Mouse (Mus musculus) MEL (cell line): ENCODE data around the gene Krtap28-10. TPM values are rescaled to one million over a fixed set of nuclear protein-coding genes. Genes with fewer than 3 reads are reported as not detected.

Source experiments
- DNase-seq: peaks from one replicate; pipeline ENCODE4 v3.0.0; 2011; ENCODE audit warnings: low read depth, low spot score
- H3K27ac ChIP-seq: 2 replicates; pipeline ENCODE4 v1.5.1; 2012; ENCODE audit warnings: low read depth, mild to moderate bottlenecking, control low read depth, low read length, moderate library complexity; ENCODE audit not compliant: control insufficient read depth
- H3K27me3 ChIP-seq, 2 experiments: fragments of 150-350 bp in 1 of 2; sonication (generic) in 1 of 2; 2 replicates each; pipeline ENCODE4 v1.6.1; 2012; ENCODE audit warnings: low read length in 2 of 2, mild to moderate bottlenecking in 2 of 2, improper control_type of control experiment in 1 of 2, moderate library complexity in 1 of 2; ENCODE audit not compliant: insufficient read depth in 2 of 2, control insufficient read depth in 1 of 2
- H3K36me3 ChIP-seq, 2 experiments: 2 replicates each; pipeline ENCODE4 v1.6.1; 2012 to 2014; ENCODE audit warnings: low read length in 2 of 2, improper control_type of control experiment in 1 of 2, inconsistent platforms in 1 of 2, mild to moderate bottlenecking in 1 of 2; ENCODE audit not compliant: insufficient read depth in 2 of 2, control insufficient read depth in 1 of 2
- H3K4me1 ChIP-seq, 2 experiments: fragments of 150-350 bp in 1 of 2; sonication (generic) in 1 of 2; 2 replicates each; pipeline ENCODE4 v1.6.1; 2012; ENCODE audit warnings: low read length in 2 of 2, improper control_type of control experiment in 1 of 2, mild to moderate bottlenecking in 1 of 2; ENCODE audit not compliant: insufficient read depth in 2 of 2, control insufficient read depth in 1 of 2
- H3K4me3 ChIP-seq, 2 experiments: fragments of 150-350 bp in 1 of 2; sonication (generic) in 1 of 2; 2 replicates each; pipeline ENCODE4 v1.5.1; 2012; ENCODE audit warnings: low read depth in 2 of 2, low read length in 2 of 2, mild to moderate bottlenecking in 2 of 2, moderate library complexity in 2 of 2, control low read depth in 1 of 2, improper control_type of control experiment in 1 of 2; ENCODE audit not compliant: control insufficient read depth in 1 of 2, insufficient read depth in 1 of 2
- H3K79me2 ChIP-seq: 2 replicates; pipeline ENCODE4 v1.6.1; 2012; ENCODE audit warnings: mild to moderate bottlenecking, low read length, moderate library complexity; ENCODE audit not compliant: control insufficient read depth, poor library complexity, insufficient read depth
- H3K9ac ChIP-seq: 2 replicates; pipeline ENCODE4 v1.6.1; 2012; ENCODE audit warnings: low read depth, mild to moderate bottlenecking, control low read depth, low read length, moderate library complexity; ENCODE audit not compliant: control insufficient read depth, poor library complexity, severe bottlenecking
- H3K9me3 ChIP-seq: fragments of 150-350 bp; sonication (generic); replicated peaks from 2 replicates; pipeline ENCODE4 v1.6.1; 2012; ENCODE audit warnings: mild to moderate bottlenecking, low read length, improper control_type of control experiment, moderate library complexity; ENCODE audit not compliant: insufficient read depth
- CHD2 ChIP-seq: IDR thresholded peaks from 2 replicates; pipeline ENCODE4 v1.6.1; 2011; ENCODE audit warnings: low read length, improper control_type of control experiment
- CTCF ChIP-seq, 3 experiments: IDR thresholded peaks in 2 of 3; conservative IDR thresholded peaks in 1 of 3; 2 replicates each; pipeline ENCODE4 v1.5.1; 2011 to 2012; ENCODE audit warnings: low read length in 3 of 3, low read depth in 2 of 3, mild to moderate bottlenecking in 2 of 3, improper control_type of control experiment in 1 of 3, inconsistent platforms in 1 of 3, mixed read lengths in 1 of 3, moderate library complexity in 1 of 3; ENCODE audit not compliant: control insufficient read depth in 1 of 3, insufficient read depth in 1 of 3, poor library complexity in 1 of 3, severe bottlenecking in 1 of 3
- E2F4 ChIP-seq: IDR thresholded peaks from 2 replicates; pipeline ENCODE4 v1.6.1; 2011; ENCODE audit warnings: low read depth, low read length, improper control_type of control experiment, borderline replicate concordance
- ELF1 ChIP-seq: IDR thresholded peaks from 2 replicates; pipeline ENCODE4 v1.6.1; 2014; ENCODE audit warnings: low read depth, mild to moderate bottlenecking, inconsistent platforms, low read length, improper control_type of control experiment, moderate library complexity
- EP300 ChIP-seq, 2 experiments: IDR thresholded peaks; 2 replicates each; pipeline ENCODE4 v1.6.1; 2011; ENCODE audit warnings: improper control_type of control experiment in 2 of 2, low read length in 2 of 2, low read depth in 1 of 2, mild to moderate bottlenecking in 1 of 2
- ETS1 ChIP-seq: IDR thresholded peaks from 2 replicates; pipeline ENCODE4 v1.6.1; 2012; ENCODE audit warnings: low read depth, mild to moderate bottlenecking, inconsistent platforms, low read length, improper control_type of control experiment, moderate library complexity
- GABPA ChIP-seq: IDR thresholded peaks from 2 replicates; pipeline ENCODE4 v1.6.1; 2012; ENCODE audit warnings: low read depth, mild to moderate bottlenecking, inconsistent platforms, low read length, improper control_type of control experiment, moderate library complexity
- GATA1 ChIP-seq: IDR thresholded peaks from 2 replicates; pipeline ENCODE4 v1.6.1; 2011; ENCODE audit warnings: low read depth, low read length, improper control_type of control experiment
- KAT2A ChIP-seq: conservative IDR thresholded peaks from 2 replicates; pipeline ENCODE4 v1.6.1; 2012; ENCODE audit warnings: low read depth, low read length, improper control_type of control experiment, inconsistent platforms
- MAX ChIP-seq: IDR thresholded peaks from 2 replicates; pipeline ENCODE4 v1.6.1; 2011; ENCODE audit warnings: low read length, improper control_type of control experiment
- MAZ ChIP-seq: IDR thresholded peaks from 2 replicates; pipeline ENCODE4 v1.6.1; 2012; ENCODE audit warnings: low read depth, mild to moderate bottlenecking, inconsistent platforms, low read length, improper control_type of control experiment
- MYC ChIP-seq: IDR thresholded peaks from 2 replicates; pipeline ENCODE4 v1.6.1; 2011; ENCODE audit warnings: low read depth, mild to moderate bottlenecking, low read length, improper control_type of control experiment, moderate library complexity
- NELFE ChIP-seq: IDR thresholded peaks from 2 replicates; pipeline ENCODE4 v1.6.1; 2011; ENCODE audit warnings: low read depth, low read length, improper control_type of control experiment
- POLR2AphosphoS2 ChIP-seq: IDR thresholded peaks from 2 replicates; pipeline ENCODE4 v1.6.1; 2011; ENCODE audit warnings: low read length, improper control_type of control experiment
- POLR2AphosphoS5 ChIP-seq: IDR thresholded peaks from 2 replicates; pipeline ENCODE4 v1.6.1; 2012; ENCODE audit warnings: low read depth, borderline replicate concordance, mild to moderate bottlenecking, inconsistent platforms, low read length, moderate library complexity, mixed read lengths
- RAD21 ChIP-seq: IDR thresholded peaks from 2 replicates; pipeline ENCODE4 v1.6.1; 2011; ENCODE audit warnings: mild to moderate bottlenecking, low read depth, low read length, improper control_type of control experiment
- RCOR1 ChIP-seq: IDR thresholded peaks from 2 replicates; pipeline ENCODE4 v1.6.1; 2012; ENCODE audit warnings: low read depth, mild to moderate bottlenecking, inconsistent platforms, low read length, improper control_type of control experiment
- SIN3A ChIP-seq: IDR thresholded peaks from 2 replicates; pipeline ENCODE4 v1.6.1; 2012; ENCODE audit warnings: low read length, improper control_type of control experiment, inconsistent platforms
- SMC3 ChIP-seq: IDR thresholded peaks from 2 replicates; pipeline ENCODE4 v1.6.1; 2011; ENCODE audit warnings: low read depth, low read length, improper control_type of control experiment
- TAL1 ChIP-seq: IDR thresholded peaks from 2 replicates; pipeline ENCODE4 v1.6.1; 2012; ENCODE audit warnings: mild to moderate bottlenecking, inconsistent platforms, low read length, moderate library complexity, mixed read lengths
- TBP ChIP-seq: IDR thresholded peaks from 2 replicates; pipeline ENCODE4 v1.8.0; 2011; ENCODE audit warnings: low read depth, low read length, improper control_type of control experiment
- UBTF ChIP-seq: IDR thresholded peaks from 2 replicates; pipeline ENCODE4 v1.6.1; 2012; ENCODE audit warnings: low read depth, mild to moderate bottlenecking, inconsistent platforms, low read length, improper control_type of control experiment, moderate library complexity, borderline replicate concordance; ENCODE audit not compliant: insufficient read depth
- USF1 ChIP-seq: IDR thresholded peaks from 2 replicates; pipeline ENCODE4 v1.6.1; 2014; ENCODE audit warnings: low read depth, mild to moderate bottlenecking, inconsistent platforms, low read length, improper control_type of control experiment, moderate library complexity
- USF2 ChIP-seq, 2 experiments: IDR thresholded peaks; 2 replicates each; pipeline ENCODE4 v1.6.1; 2011 to 2012; ENCODE audit warnings: improper control_type of control experiment in 2 of 2, low read length in 2 of 2, borderline replicate concordance in 1 of 2, inconsistent platforms in 1 of 2, low read depth in 1 of 2, mild to moderate bottlenecking in 1 of 2; ENCODE audit not compliant: insufficient read depth in 1 of 2
- ZKSCAN1 ChIP-seq: IDR thresholded peaks from 2 replicates; pipeline ENCODE4 v1.6.1; 2012; ENCODE audit warnings: low read depth, mild to moderate bottlenecking, inconsistent platforms, low read length, improper control_type of control experiment, moderate library complexity
- polyA plus RNA-seq, 2 experiments: library from polyadenylated mRNA; stranded (reverse) in 1 of 2; unstranded in 1 of 2; fragments of >175 nt in 1 of 2; fragments of >200 nt in 1 of 2; gene quantifications; 2 replicates each; pipeline versions ENCODE4 v1.2.1 to v1.2.4; 2012; ENCODE audit warnings: low replicate concordance in 2 of 2, low read depth in 1 of 2; ENCODE audit not compliant: insufficient read length in 2 of 2, insufficient read depth in 1 of 2, missing spikeins in 1 of 2
- total RNA-seq: library from RNA; depleted of rRNA; stranded (reverse); fragments of 300-350 nt; gene quantifications from 2 replicates; pipeline ENCODE4 v1.2.3, GENCODE M21; 2012

The Krtap28-10 gene
- total and polyA plus RNA-seq, 3 experiments: not detected

GRCm38 (mm10) chr1:83038109-83038672 lies 4.1 kb downstream of the Krtap28-10 start, which contains the start of gene Slc19a3:
Gene Slc19a3 (minus strand): TSS chr1:83038448.
- H3K4me1 ChIP-seq: no peaks in the 10 kb centered on the region
- no peaks in the 10 kb centered on the region for H3K79me2 ChIP-seq
- no peaks in the 10 kb centered on the region for H3K36me3 ChIP-seq
- no peak within 1 kb of the TSS for H3K27ac ChIP-seq
- no peak within 1 kb of the TSS for H3K4me3 ChIP-seq
- no peaks in the 10 kb centered on the region for H3K9me3 ChIP-seq
- H3K9ac ChIP-seq: no peak within 1 kb of the TSS
- H3K27me3 ChIP-seq: no peaks in the 10 kb centered on the region
- no peak for DNase-seq
- no peak for TF ChIP-seq POLR2AphosphoS5

DNA sequence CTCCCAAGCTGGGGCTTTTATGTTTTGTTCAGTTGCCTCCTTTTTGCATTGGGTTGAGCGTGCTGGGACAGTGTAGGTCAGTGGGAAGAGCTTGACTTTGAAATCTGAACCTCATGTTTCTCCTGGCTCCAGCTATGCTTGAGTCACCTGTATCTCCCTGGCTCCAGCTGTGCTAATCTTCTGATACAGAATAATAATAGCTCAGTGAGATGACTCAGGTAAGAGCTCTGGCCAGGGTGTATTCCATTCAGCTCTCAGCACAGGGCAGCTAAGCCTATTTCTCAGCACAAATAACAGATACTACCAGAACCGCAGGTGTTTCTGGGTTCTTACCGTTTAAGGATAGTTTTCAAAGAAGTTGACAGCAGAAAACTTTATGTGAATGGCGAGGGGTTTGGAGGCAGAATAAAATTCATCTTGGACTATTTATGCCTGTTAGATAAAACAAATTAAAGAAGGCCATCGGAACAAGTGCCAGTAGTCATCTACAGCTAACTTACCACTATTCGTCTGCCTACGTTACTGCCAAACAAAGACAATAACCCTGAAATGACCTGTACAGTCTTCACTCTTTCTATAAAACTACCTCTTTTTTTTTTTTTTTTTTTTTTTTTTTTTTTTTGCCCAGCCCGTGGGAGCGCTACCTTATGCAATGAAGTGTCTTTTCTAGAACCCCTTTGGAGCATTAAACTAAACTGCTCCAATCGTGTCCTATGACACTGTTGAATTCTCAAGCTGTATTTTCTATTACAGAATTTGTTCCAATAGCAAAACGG lies 5.2 kb downstream of the Krtap28-10 start:
- Histone ChIP-seq H3K27me3 (no peaks in the 10 kb centered on the region), H3K4me1 (no peaks in the 10 kb centered on the region), H3K4me3 (no peak overlapping the region), H3K9ac (no peak overlapping the region), H3K79me2 (no peaks in the 10 kb centered on the region), H3K9me3 (no peaks in the 10 kb centered on the region), H3K36me3 (no peaks in the 10 kb centered on the region), H3K27ac (no peak overlapping the region)
- TF ChIP-seq EP300 (IDR thresholded peaks at IDR 0.05; ENCODE audit: low read depth in 1 of 2, low read length in 2 of 2) (no peak), NELFE (no peak), CTCF (IDR thresholded peaks at IDR 0.05 in 2 of 3, conservative IDR thresholded peaks at IDR 0.05 in 1 of 3; ENCODE audit: control insufficient read depth in 1 of 3, insufficient read depth in 1 of 3, low read depth in 2 of 3, low read length in 3 of 3, poor library complexity in 1 of 3, severe bottlenecking in 1 of 3) (no peak), RCOR1 (no peak), GABPA (no peak), TAL1 (no peak), UBTF (no peak), MAZ (no peak), CHD2 (no peak), RAD21 (no peak)
- no peak for DNase-seq

DNA sequence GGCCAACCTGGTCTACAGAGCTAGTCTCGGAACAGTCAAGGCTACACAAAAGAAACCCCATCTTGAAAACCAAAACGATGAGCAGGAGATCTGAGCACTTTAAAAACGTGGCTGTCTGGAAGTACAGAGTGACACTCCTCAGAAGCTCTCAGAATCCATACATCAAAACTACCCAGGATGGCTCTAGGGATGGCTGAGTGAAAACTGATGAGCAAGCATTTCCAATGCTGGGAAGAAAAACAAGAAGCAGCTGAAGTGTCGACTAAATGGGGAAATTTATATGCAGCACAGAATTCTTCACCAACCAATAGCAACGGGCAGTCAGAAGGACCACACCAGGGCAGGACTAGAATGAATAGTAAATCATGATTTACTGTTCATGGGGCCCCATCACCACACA lies 7.8 kb downstream of the Krtap28-10 start:
- no peak overlapping the region for H3K9ac ChIP-seq
- no peaks in the 10 kb centered on the region for H3K9me3 ChIP-seq
- H3K4me1 ChIP-seq: no peaks in the 10 kb centered on the region
- H3K36me3 ChIP-seq: no peaks in the 10 kb centered on the region
- no peak for DNase-seq
- H3K27ac ChIP-seq: no peak overlapping the region
- no peak overlapping the region for H3K4me3 ChIP-seq
- no peaks in the 10 kb centered on the region for H3K27me3 ChIP-seq
- no peaks in the 10 kb centered on the region for H3K79me2 ChIP-seq
- TF ChIP-seq ETS1 (no peak), SMC3 (no peak), POLR2AphosphoS2 (no peak), USF1 (no peak), SIN3A (no peak), GABPA (no peak), RAD21 (no peak), GATA1 (no peak), CHD2 (no peak), MAZ (no peak), ZKSCAN1 (no peak), ELF1 (no peak), USF2 (IDR thresholded peaks at IDR 0.05; ENCODE audit: borderline replicate concordance in 1 of 2, insufficient read depth in 1 of 2, low read depth in 1 of 2, low read length in 2 of 2) (no peak), MAX (no peak), KAT2A (no peak), MYC (no peak), E2F4 (no peak), TBP (no peak)
